Mouse (Mus musculus) retina, postnatal 1 day (tissue): Measurements from ENCODE around the gene As3mt.
A peak's percentile ranks its signal among the peaks of the same experiment; 100 is the strongest.
"Not testable (repeated sequence)": the region's sequence is repeated elsewhere in the genome, so short reads cannot be mapped to it uniquely, and the experiment has no call there.

Source experiments
- DNase-seq: peaks from one replicate; pipeline ENCODE4 v3.0.0-alpha.2; 2012

The As3mt gene

GRCm38 (mm10) chr19:46701156-46701555 lies 6.1 kb upstream of the As3mt start:
- no peak for DNase-seq

GRCm38 (mm10) chr19:46705779-46706495 lies 1.3 kb upstream of the As3mt start:
- no peak for DNase-seq

GRCm38 (mm10) chr19:46706540-46707295 lies 540 bp upstream of the As3mt start:
- DNase-seq, result no peak

- DNase-seq, result no peak
These were observed 3.4 kb downstream of the As3mt start for GRCm38 (mm10) chr19:46710614-46711013.

GRCm38 (mm10) chr19:46714234-46714633 lies 7.0 kb downstream of the As3mt start:
- DNase-seq, result no peak

GRCm38 (mm10) chr19:46715016-46715415 lies 7.8 kb downstream of the As3mt start:
- no peak for DNase-seq

- DNase-seq, result no peak
These were observed 10.9 kb downstream of the As3mt start for GRCm38 (mm10) chr19:46718150-46718549.

GRCm38 (mm10) chr19:46724411-46724810 lies 17.2 kb downstream of the As3mt start:
- DNase-seq, result no peak

GRCm38 (mm10) chr19:46726142-46726541 lies 18.9 kb downstream of the As3mt start:
- DNase-seq, result no peak

GRCm38 (mm10) chr19:46727140-46727736 lies 20.0 kb downstream of the As3mt start:
- peak; percentile 56 for DNase-seq

- no peak for DNase-seq
These were observed 20.8 kb downstream of the As3mt start for GRCm38 (mm10) chr19:46727945-46728540.

GRCm38 (mm10) chr19:46728909-46729308 lies 21.7 kb downstream of the As3mt start:
- DNase-seq, result no peak

- DNase-seq, result no peak
These were observed 24.1 kb downstream of the As3mt start for GRCm38 (mm10) chr19:46731351-46731750.

- DNase-seq, result not testable (repeated sequence)
These were observed 25.4 kb downstream of the As3mt start for GRCm38 (mm10) chr19:46732673-46733072.

GRCm38 (mm10) chr19:46733626-46734025 lies 26.4 kb downstream of the As3mt start:
- DNase-seq, result no peak

GRCm38 (mm10) chr19:46735241-46735640 lies 28.0 kb downstream of the As3mt start:
- no peak for DNase-seq

- DNase-seq, result no peak
These were observed 29.8 kb downstream of the As3mt start for GRCm38 (mm10) chr19:46737106-46737505.

- DNase-seq, result peak; percentile 80
These were observed 33.2 kb downstream of the As3mt start for GRCm38 (mm10) chr19:46740341-46741008.

GRCm38 (mm10) chr19:46741574-46741973 lies 34.3 kb downstream of the As3mt start:
- DNase-seq, result no peak

- no peak for DNase-seq
These were observed 37.4 kb downstream of the As3mt start for GRCm38 (mm10) chr19:46744681-46745080.

- DNase-seq, result no peak
These were observed 40.5 kb downstream of the As3mt start for GRCm38 (mm10) chr19:46747799-46748198.

GRCm38 (mm10) chr19:46752235-46752634 lies 45.0 kb downstream of the As3mt start:
- DNase-seq, result no peak

GRCm38 (mm10) chr19:46755066-46755465 lies 47.8 kb downstream of the As3mt start:
- DNase-seq, result no peak
